Mouse (Mus musculus) midbrain, embryonic 13.5 days (tissue): Measurements from ENCODE around the gene Tcp10a. TPM values are rescaled to one million over a fixed set of nuclear protein-coding genes. Genes with fewer than 3 reads are reported as not detected.
"Not testable (repeated sequence)": the region's sequence is repeated elsewhere in the genome, so short reads cannot be mapped to it uniquely, and the experiment has no call there.

ENCODE experiments used
- ATAC-seq: fragments of 200-750 bp; cut with Nextera tagmentation; 2 replicates; pipeline ENCODE4 v1.8.0; 2017; ENCODE audit warnings: mild to moderate bottlenecking, moderate TSS enrichment, moderate library complexity
- H3K27ac ChIP-seq: fragments of 300-500 bp; sonication (generic); 2 replicates; pipeline ENCODE4 v1.5.1; 2015; ENCODE audit warnings: inconsistent platforms, mild to moderate bottlenecking, moderate library complexity
- H3K27me3 ChIP-seq: fragments of 300-500 bp; sonication (generic); 2 replicates; pipeline ENCODE4 v1.6.1; 2015; ENCODE audit warnings: mild to moderate bottlenecking, inconsistent platforms
- H3K36me3 ChIP-seq: fragments of 300-500 bp; sonication (generic); 2 replicates; pipeline ENCODE4 v1.6.1; 2015; ENCODE audit warnings: mild to moderate bottlenecking, inconsistent platforms
- H3K4me1 ChIP-seq: fragments of 300-500 bp; sonication (generic); replicated peaks from 2 replicates; pipeline ENCODE4 v1.6.1; 2015; ENCODE audit warnings: inconsistent platforms
- H3K4me2 ChIP-seq: fragments of 300-500 bp; sonication (generic); replicated peaks from 2 replicates; pipeline ENCODE4 v1.6.1; 2015; ENCODE audit warnings: moderate library complexity, mild to moderate bottlenecking, inconsistent platforms
- H3K4me3 ChIP-seq: fragments of 300-500 bp; sonication (generic); replicated peaks from 2 replicates; pipeline ENCODE4 v1.5.1; 2015; ENCODE audit warnings: mild to moderate bottlenecking, inconsistent platforms
- H3K9ac ChIP-seq: fragments of 300-500 bp; sonication (generic); replicated peaks from 2 replicates; pipeline ENCODE4 v1.6.1; 2015; ENCODE audit warnings: mild to moderate bottlenecking, inconsistent platforms
- H3K9me3 ChIP-seq: fragments of 300-500 bp; sonication (generic); 2 replicates; pipeline ENCODE4 v1.6.1; 2016; ENCODE audit warnings: mild to moderate bottlenecking, inconsistent platforms
- WGBS: fragments of 180-500 bp; shearing (Covaris S2); methylation state at CpG from one replicate; pipeline ENCODE4 v1.1.7; 2015; 5-methylcytosine and 5-hydroxymethylcytosine counted together
- polyA plus RNA-seq: library from polyadenylated mRNA; unstranded; fragments of >200 nt; fragmentation: Nextera tagmentation; extraction: Ambion mirVana; gene quantifications from 2 replicates; pipeline ENCODE4 v1.2.1, GENCODE M21; 2015

Tcp10a gene
- polyA plus RNA-seq, 1 experiment from 2014 or later, result not detected

DNA sequence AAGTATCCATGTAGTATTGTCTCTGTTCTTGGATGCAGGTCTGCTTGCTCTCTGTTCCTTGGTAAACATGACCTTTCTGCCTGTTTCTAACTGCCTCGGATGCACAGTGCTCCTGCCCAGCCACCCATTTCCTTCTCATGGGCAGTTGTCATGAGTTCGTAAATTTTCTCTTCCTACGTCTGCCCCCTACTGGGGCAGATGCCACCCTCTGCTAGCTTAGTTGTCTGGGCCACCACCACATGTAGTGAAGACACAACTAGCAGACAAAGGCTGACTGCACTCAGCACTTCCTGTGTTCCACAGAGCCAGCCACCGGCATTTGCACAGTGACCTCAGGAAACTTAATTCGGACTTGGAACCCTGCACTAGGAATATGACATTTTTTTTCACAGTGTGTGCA, 8.3 kb downstream of the Tcp10a start:
- H3K36me3 ChIP-seq, H3K9ac ChIP-seq, H3K27ac ChIP-seq, H3K4me2 ChIP-seq, H3K27me3 ChIP-seq, H3K4me3 ChIP-seq, H3K4me1 ChIP-seq, ATAC-seq, H3K9me3 ChIP-seq: not testable (repeated sequence)
- WGBS, result 94% methylated on average over 3 of the region's 5 CpGs

DNA sequence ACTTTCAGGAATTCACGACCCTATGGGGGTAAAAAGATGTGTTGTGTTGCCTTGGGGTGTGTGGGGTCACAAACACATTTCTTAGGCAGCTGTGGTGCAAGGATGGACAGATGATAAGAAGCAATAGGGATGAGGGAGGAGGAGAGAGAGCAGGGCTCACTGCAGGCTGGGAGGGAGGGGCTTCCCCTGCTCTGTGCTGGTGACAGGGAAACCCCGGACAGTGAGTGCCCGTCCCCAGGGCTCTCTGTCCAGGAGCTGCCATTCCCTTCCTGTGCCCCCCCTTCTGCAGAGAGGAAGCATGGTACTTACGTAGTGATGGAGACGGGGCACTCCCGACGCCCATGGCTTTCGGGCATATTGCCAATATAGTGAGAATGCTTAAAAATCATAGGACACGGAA, 12.9 kb downstream of the Tcp10a start:
- not testable (repeated sequence) for H3K4me1 ChIP-seq, H3K4me2 ChIP-seq, H3K27me3 ChIP-seq, H3K9me3 ChIP-seq, H3K9ac ChIP-seq, H3K4me3 ChIP-seq, H3K36me3 ChIP-seq, ATAC-seq, H3K27ac ChIP-seq
- 86% methylated on average over 7 of the region's 9 CpGs for WGBS

DNA sequence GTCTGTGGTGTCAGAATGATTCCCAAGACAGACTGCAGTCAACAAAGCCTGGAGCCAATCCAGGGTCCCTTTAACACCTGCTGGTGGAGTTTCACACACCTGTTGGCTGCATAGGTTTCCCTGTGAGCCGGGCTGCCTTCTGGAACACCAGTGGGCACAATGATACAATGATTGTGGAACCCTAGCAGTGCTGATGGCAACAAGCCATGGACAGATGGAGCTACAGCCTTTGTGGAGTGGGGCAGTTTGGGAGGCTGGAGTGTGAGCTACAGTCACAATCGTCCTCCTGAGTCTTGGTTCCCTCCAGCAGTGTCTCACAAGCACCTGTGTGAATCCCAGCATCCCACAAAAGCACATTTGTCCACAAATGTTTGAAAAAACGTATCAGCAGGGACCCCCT, 24.3 kb downstream of the Tcp10a start:
- H3K27me3 ChIP-seq, H3K4me2 ChIP-seq, ATAC-seq, H3K4me3 ChIP-seq, H3K9me3 ChIP-seq, H3K27ac ChIP-seq, H3K36me3 ChIP-seq, H3K9ac ChIP-seq, H3K4me1 ChIP-seq: not testable (repeated sequence)
- WGBS, result 80% methylated on average over 2 of the region's 3 CpGs

DNA sequence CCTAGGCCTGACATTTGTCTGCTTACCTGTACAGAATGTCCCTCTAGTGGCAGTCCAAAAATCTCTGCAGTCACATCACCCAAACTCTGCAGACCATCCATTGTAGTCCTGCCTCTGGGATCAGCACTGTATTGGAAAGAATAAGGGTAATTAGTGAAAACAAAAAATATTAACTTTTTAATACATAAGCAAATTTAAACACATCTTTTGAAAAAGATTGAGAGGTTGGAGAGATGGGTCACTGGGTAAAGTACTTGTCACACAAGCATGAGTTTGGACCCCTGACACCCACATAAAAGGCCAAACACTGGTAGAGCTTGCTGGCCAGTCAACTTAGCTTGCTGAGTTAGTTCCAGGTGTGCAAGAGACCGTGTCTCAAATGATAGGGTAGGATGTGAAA, 28.1 kb downstream of the Tcp10a start, which contains the start of gene Ttll2:
Gene Ttll2, minus strand, starts transcription at position 101 of the 400 bp plus-strand sequence.
- 85% methylated on average over 1 of the region's 1 CpGs for WGBS
- not testable (repeated sequence) for H3K27ac ChIP-seq, H3K4me2 ChIP-seq, ATAC-seq, H3K9me3 ChIP-seq, H3K4me1 ChIP-seq, H3K27me3 ChIP-seq, H3K36me3 ChIP-seq, H3K4me3 ChIP-seq, H3K9ac ChIP-seq

DNA sequence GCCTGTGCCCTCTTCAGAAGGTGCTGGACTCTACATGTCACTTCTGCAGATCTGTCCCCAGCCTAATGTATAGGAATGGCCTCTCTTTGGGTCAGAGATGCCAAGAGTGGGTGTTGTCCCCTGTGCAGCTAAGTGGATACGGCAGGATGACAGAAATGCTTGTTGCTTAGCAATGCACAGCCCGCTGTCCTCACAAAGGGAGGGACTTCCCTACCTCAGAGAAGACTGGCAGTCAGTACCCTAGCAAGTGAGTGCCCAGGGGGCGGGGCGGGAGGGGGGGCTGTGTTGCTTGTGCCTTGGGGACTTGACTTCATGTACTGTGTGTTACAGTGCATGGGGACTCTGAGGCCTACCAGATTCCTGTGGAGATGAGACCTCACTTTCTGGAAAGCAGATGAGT, 35.4 kb downstream of the Tcp10a start:
- H3K9me3 ChIP-seq, H3K4me1 ChIP-seq, ATAC-seq, H3K27me3 ChIP-seq, H3K4me3 ChIP-seq, H3K4me2 ChIP-seq, H3K27ac ChIP-seq, H3K36me3 ChIP-seq, H3K9ac ChIP-seq: not testable (repeated sequence)
- 70% methylated on average over 4 of the region's 4 CpGs for WGBS

DNA sequence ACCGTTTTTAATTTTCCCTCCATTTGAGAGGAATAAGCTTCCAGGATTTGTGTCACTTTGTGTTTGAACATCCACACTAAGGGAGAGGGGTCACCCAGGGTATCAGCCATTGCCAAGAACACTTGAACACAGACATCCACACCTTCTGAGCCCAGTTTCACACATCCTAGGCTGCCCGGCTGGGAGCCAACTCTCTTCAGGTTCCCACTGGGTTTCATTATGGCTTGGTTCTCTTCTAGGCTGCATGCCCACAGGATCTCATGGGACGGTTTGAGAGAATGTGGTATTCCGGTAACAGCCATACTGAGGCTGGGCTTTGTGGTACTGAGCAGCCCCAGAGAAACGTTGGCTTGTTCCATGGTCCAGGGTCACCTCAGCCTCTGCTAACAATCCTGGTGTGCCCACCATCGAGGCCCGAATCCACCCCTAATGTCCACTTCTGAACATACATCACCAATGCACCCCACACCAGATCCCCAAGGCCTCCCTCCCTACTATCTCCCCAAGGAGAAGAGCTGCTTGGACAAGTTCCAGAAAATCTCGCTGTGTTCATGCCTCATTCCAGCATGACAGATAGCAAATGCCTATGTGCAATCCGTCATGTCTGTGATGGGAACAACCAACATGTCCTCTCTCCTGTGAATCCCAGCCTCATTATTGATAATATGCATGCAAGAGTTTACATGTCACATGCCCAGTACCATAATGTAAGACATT, 36.5 kb downstream of the Tcp10a start:
- H3K9me3 ChIP-seq, H3K4me1 ChIP-seq, H3K9ac ChIP-seq, H3K27ac ChIP-seq, H3K27me3 ChIP-seq, H3K4me3 ChIP-seq, ATAC-seq, H3K36me3 ChIP-seq, H3K4me2 ChIP-seq: not testable (repeated sequence)
- WGBS, result 89% methylated on average over 9 of the region's 9 CpGs

DNA sequence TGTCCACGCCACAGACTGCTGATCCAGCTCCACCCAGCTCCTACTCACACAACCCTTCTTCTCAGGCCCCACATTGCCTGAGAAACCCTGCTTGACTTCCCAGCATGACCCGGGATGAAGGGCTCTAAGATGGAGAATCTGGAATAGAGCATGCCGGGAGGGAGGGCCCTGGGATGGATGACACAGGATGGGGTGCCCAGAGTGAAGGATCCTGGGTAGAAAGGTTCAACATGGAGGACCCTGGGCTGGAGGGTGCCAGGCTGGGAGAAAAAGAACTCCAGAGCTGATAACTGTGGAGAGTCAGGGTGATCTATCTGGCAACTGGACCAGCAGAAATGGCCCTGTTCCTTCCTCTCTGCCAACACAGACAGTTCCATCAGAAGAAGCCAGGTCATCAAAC, 41.2 kb downstream of the Tcp10a start:
- 67% methylated on average over 1 of the region's 3 CpGs for WGBS
- not testable (repeated sequence) for H3K4me1 ChIP-seq, ATAC-seq, H3K36me3 ChIP-seq, H3K27me3 ChIP-seq, H3K4me2 ChIP-seq, H3K9ac ChIP-seq, H3K9me3 ChIP-seq, H3K4me3 ChIP-seq
- H3K27ac ChIP-seq, result 0 out of 2 replicates have a peak overlapping the region, but pooled peaks have one; percentile 53

DNA sequence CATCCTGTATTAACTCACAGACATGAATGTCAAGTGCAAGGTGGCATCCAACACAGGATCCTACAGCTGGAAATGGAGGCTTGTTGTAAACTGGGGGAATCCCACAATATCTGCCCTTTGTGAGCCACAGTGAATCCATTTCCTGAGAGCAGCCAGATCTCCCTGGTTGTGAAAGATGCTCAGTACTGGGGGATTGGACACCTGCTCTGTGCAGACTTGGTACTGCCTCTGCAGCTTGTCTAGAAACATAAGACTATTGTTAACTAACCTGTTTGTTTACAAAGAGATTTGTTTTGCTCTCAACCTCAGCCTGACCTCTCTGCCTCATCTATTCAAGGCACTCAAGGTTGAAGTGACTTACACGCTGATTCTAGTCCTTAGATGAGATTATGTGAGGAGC, 41.8 kb downstream of the Tcp10a start:
- not testable (repeated sequence) for H3K4me2 ChIP-seq, H3K27ac ChIP-seq, H3K36me3 ChIP-seq, H3K9me3 ChIP-seq, ATAC-seq, H3K9ac ChIP-seq, H3K4me3 ChIP-seq, H3K27me3 ChIP-seq, H3K4me1 ChIP-seq
- 0% methylated on average over 1 of the region's 1 CpGs for WGBS

DNA sequence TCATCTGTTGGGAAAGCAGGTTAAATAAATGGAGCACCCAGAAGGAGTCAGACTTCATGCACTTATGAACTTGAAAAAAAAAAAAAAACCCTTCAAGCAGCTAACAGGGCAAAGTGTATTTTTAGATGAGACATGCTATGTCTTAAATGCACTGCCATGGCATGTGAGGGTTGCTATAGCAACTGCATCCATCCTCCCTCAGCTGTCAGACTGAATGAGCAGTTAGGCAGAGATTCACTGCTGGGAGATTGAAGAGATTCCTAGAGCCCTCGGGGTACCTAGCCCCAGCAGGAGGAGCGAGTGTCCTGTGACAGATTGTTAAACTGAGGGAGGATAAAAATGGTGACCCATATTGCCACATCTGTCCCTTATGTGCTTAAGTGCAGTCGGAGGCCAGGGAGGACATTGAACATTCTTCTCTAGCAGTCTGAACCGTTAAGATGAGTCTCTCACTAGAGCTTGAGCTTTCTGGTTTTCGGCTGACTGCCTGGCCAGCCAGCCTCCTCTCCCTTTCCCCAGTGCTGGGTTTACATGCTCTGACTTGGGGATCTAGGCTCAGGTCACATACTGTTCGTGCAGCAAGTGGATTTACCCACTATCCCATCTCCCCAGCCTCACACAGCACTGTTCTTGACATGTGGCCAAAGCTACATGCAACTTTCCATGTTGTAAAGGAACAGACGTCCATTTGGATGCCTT, 42.4 kb downstream of the Tcp10a start:
- WGBS, result 32% methylated on average over 5 of the region's 7 CpGs
- H3K27me3 ChIP-seq, H3K4me3 ChIP-seq, H3K27ac ChIP-seq, H3K4me2 ChIP-seq, H3K4me1 ChIP-seq, H3K36me3 ChIP-seq, H3K9me3 ChIP-seq, H3K9ac ChIP-seq: not testable (repeated sequence)
- peak; percentile 90 for ATAC-seq

DNA sequence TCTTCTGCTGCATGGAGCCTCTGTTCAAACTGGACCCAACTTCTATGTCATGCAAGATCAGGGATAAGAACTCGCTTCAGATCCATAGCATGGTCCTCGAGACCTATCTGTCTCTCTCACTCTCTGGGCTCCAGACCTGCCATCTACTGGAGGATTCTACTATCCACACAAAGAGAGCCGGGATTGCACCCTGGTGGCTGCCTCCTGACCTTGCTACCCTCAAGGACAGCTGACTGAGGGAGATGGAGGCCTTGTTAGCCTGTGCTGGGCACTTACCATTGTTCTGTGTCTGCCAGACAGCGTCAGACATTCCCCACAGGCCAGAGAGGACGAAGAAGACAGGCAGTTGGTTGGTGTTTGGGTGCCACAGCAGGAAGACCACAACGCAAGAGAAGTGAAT, 45.0 kb downstream of the Tcp10a start:
- not testable (repeated sequence) for H3K4me3 ChIP-seq, H3K4me2 ChIP-seq, H3K9me3 ChIP-seq, H3K9ac ChIP-seq, H3K27ac ChIP-seq, H3K36me3 ChIP-seq, H3K27me3 ChIP-seq, ATAC-seq, H3K4me1 ChIP-seq
- WGBS, result 72% methylated on average over 6 of the region's 6 CpGs

DNA sequence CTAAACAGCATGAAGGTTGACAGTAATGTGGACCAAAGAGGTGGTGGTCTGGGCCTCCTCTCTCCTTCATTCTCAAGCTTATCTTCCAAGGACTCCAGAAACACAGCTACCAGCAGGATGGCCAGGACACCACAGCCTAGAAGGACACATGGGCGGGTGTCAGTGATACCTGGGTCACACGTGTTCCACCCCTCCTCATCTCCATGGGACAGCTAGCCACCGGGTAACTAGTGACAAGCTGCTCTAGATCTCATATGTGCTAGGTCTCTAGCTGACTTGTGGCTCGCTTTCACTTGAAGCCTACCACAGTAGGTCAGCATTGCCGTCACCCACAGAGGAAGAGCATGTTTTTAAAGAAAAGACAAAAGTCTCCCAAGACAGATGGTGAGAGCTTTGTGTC, 47.4 kb downstream of the Tcp10a start, which contains the start of gene Gm49630:
Gene Gm49630, minus strand, starts transcription at position 101 of the 400 bp plus-strand sequence.
- H3K4me3 ChIP-seq, H3K9me3 ChIP-seq, H3K4me2 ChIP-seq, H3K9ac ChIP-seq, H3K27ac ChIP-seq, H3K27me3 ChIP-seq, H3K4me1 ChIP-seq, H3K36me3 ChIP-seq, ATAC-seq: not testable (repeated sequence)
- WGBS, result 85% methylated on average over 4 of the region's 5 CpGs

DNA sequence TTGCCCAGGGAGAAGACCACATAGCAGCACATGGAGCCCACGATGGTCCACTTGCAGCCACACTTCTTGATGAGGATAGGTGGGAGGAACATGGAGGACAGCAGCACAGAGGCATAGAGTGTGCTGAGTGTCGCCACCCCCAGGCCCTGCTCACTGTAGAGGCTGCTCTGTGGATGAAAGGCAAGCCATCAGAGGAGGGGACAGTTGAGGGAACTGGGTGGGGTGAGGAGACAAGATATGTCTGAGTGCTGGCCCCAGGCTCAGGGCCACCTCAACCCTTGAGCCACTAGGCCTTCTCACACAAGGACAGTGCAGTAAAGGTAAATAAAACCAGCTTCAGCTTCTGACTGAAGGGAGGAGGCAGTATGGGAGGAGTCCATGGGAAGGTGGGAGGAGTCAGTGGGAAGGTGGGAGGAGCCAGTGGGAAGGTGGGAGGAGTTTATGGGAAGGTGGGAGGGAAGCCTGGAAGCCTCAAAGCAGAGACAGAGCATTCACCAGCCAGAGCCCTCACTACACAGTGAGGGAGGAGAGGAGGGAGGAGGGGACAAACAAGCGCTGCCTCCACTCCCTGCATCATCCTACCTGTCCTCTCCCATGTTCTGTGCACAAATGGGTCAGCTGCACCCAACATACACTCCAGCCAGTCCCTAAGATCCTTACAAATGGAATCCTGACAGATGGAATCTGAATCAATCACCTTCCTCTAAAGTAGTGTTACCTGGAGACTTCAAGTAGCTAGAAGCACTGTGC, 52.7 kb downstream of the Tcp10a start:
- not testable (repeated sequence) for H3K27ac ChIP-seq, H3K27me3 ChIP-seq, H3K9me3 ChIP-seq, H3K9ac ChIP-seq, H3K4me1 ChIP-seq, H3K4me2 ChIP-seq, H3K36me3 ChIP-seq, H3K4me3 ChIP-seq
- peak; percentile 70 for ATAC-seq
- WGBS, result 86% methylated on average over 1 of the region's 3 CpGs
